Mouse (Mus musculus) R1 (cell line): ENCODE measurements at regions not wholly inside any gene's neighbourhood (a gene's known extent, or its start where the extent isn't known, plus 50 kb on each side); places are given as distances from the start of the nearest gene placed in this dataset.
"Not testable (repeated sequence)": the region's sequence is repeated elsewhere in the genome, so short reads cannot be mapped to it uniquely, and the experiment has no call there.

Experiments used
- DNase-seq: peaks from one replicate; pipeline ENCODE4 v3.0.0-alpha.2; 2018; ENCODE audit warnings: low read depth, low spot score

GRCm38 (mm10) chr3:126011269-126011668 lies 72.8 kb upstream of the Ugt8a start:
- DNase-seq = peak; percentile 26

GRCm38 (mm10) chr3:126016166-126016565 lies 77.7 kb upstream of the Ugt8a start:
- peak; percentile 65 for DNase-seq

DNA sequence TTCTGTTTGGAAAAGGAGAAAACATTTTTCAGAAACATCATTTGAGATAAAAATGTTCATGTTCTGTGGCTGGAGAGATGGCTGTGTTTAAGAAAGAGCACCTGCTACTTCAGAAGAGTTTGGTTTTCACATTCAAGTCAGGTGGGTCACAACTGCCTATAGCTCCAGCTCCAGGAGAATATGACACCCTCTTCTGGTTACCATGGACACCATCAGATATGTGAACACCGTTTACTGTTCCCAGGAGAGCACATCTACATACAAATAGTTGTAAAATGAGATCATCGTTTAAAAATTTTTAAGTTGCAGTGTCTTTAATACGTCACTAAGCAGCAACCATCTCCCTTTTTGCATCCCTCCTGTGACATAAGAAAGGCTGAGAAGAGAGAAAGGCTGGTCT lies 105.9 kb upstream of the Ugt8a start:
- DNase-seq = peak; percentile 45

- DNase-seq = no peak
These were observed 106.4 kb upstream of the Ugt8a start for GRCm38 (mm10) chr3:126044861-126045260.

DNA sequence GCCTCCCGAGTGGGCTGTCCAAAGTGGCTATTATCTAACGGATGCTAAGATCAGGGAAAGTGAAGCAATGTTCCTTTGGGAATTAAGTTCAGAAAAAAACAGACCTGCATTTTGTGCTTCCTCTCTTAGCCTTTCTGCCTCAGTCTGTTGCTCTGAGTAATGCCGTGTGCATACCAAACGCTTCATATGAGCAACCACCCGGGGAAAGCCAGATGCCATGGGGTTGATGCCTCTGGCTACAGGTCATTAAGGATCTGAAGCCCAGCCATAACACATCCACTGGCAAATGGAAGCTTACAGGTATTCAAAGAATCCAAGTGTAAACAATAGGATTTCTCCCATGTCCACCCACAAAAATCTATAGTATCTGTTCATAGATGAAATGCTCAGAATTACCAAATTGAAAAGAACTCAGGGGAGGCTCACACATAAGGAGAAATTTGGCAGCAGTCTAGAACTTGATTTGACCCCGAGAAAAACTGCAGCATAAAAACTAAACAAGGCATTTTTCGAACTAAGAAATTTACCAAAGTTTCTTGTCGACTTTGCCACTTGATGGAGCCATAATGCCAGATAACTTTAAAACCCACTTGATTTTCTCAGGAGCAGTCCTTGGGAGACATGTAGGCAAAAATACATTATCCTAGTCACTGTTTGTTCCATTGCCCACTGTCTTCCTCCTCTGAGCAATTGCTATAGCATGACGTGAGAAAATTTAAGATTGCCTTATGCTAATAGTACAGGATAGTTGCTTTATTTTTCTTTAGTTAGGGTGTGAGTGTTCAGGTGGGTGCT lies 107.8 kb upstream of the Ugt8a start:
- no peak for DNase-seq

DNA sequence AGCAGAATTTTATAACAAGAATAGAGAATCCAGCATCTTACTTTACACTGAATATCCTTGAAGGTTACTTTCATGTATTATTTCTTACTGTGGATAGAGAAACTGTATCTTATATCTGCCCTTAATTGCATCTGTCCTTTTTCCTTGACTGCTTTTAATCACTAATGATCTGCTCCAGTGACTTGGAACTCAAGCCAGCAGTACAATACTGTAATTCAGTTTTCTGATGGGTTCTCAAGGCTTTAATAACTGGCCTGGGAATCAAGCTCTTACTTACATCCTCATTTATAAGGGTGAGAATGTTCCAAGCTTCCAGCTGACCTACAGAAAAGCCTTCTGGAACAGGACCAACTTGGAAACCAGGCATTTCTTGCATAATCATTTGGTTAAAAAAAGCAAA lies 120.2 kb upstream of the Ugt8a start:
- DNase-seq = no peak

DNA sequence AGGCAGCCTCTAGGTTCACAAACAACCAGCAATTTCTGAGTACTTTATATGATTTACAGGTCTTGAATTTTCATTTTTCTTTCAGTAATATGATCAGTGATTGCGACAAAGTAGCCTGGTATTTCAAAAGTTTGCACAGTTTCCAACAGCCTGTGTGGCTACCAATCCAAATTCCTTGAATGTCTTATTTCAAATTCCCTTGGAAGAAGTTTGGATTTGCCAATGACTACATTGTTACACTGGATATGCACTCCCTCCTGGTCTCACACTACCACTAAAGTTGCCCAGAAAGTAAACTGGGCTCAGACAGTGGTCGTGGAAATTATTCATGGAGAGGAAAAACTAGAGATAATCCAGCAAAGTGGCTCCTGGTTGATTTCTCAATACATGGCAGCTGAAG lies 166.7 kb upstream of the Ugt8a start:
- DNase-seq = no peak

GRCm38 (mm10) chr3:126109371-126109770 lies 171.0 kb upstream of the Ugt8a start:
- no peak for DNase-seq

DNA sequence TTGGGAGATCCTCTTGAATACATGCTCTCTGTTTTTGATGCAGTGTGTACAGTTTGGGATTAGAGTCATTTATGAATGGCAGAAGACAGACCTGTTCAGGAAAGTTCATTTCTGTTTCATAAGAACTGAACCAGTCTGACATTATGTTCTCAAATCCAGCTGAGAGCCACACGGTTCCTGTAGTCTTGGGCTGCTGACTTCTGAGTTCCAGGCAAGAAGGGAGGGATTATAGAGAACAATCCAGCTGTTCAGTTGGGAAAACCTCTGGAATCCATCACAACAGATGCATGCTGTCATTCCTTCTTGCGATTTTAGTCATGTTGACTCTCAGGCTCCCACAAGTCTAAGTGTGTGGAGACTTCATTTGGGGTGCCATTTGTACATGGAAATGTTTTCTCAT lies 179.4 kb upstream of the Ugt8a start:
- DNase-seq = no peak

DNA sequence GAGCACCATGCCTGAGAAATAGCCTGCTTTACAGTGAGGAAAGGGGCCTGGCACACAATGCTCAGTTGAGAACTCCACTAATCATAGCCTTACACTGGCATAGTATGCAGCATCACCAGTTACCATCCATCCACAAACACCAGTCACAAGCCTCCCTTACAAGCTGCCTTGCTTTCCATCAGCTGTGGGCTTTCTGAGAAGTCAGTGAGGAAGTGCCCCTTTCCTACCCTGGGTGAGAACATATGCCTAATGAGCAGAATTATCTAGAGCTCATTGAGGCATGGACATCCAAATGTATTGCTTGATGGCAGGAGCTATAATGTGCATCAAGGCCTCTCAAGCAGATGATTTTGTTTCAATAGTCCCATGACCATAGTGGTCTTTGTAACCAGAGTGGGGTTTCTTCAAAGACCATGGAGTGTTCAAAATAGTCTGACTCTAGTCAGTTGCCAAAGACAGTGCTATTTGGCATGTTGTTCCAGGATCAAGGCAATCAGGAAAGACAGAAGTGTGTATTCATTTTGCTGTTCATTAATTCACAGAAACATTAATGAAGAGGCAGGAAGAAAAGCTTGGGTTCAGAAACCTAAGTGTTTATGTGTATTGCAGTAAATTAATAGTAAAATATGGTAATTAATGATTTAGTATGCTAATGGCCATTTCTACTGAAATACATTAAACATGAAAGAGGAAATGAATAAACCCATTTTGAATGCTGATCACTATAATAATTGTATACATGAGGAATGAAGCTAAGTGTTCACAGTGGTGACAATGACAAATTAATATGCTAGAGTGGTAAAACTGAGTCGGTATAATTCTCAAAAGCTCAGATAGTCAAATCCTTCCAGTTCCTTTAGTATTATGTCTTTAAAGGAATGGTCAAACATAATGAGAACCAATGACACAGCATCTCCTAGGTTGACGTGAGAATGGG lies 184.2 kb upstream of the Ugt8a start:
- DNase-seq = no peak

- no peak for DNase-seq
These were observed 196.9 kb upstream of the Arsj start for GRCm38 (mm10) chr3:126166542-126166941.

DNA sequence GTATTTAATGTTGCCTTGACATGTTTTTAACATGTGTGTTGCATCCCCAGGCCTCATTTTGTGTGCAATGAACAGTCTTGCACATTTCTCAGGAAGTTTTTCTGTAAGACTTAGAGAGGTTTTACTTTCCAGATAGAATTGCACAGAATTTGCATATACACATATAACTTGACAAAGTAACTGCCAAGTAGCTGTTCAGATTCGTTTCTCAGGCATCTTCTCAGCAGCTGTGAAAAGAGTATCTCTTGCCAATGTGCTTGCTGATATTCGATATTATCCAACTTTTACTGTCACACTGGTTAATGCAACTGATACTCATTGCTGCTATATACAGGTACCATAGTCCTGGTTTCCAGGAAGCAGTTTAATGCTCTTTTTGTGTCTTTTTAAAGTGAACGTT lies 154.5 kb upstream of the Arsj start:
- DNase-seq = no peak

- DNase-seq = no peak
These were observed 153.3 kb upstream of the Arsj start for GRCm38 (mm10) chr3:126210226-126210625.

DNA sequence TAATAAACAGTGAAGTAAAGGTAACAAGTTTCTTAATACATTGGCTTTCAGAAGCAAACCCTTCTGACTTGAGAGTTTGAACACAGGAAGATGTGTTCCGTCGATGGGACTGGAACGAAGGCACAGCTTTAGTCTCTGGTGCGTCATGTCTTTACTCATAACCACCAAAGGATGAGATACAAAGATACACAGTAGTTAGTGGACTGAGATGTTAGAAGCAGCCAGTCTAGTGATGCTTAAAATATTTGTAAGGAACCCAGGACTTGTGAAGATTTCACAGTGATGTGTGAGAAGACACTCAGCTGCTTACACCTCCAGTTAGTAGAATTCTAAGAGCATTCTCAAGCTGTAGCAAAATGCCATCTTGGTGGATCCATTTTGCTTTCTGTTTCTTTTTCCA lies 135.9 kb upstream of the Arsj start:
- DNase-seq = no peak

- DNase-seq = no peak
These were observed 117.7 kb upstream of the Arsj start for GRCm38 (mm10) chr3:126245834-126246233.

DNA sequence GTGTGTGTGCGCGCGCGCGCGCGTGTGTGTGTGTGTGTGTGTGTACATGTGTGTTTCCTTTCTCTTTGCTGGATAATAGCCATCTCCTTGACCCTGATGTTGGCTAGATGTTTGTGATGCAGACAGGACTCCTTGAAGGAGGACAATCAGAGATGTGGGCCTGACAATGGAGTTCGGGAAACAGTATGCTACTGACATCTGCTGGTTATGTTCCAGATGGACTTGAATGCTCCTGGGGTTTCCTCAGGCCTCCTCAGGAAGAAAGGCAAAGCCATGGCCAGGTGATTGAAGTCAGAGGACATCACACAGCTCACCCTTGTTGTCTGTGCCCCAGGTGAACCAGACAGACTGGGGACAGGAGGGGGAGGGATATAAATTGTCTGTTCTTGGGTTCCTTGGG lies 102.2 kb upstream of the Arsj start:
- DNase-seq = peak; percentile 23

DNA sequence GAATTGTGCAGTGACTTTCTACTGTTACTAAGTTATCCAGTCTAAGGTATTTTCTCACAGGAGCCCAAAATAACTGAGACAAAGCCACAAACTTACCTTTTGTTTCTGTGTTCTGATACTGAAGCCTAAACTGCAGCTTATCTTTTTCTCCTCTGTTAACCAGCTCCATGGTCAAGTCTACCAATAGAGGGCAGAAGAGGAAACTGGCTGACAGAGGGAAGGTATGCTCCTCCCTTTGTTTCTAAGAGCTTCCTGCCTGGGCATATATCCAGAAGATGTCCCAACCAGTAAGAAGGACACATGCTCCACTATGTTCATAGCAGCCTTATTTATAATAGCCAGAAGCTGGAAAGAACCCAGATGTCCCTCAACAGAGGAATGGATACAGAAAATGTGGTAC lies 91.5 kb upstream of the Arsj start:
- DNase-seq = not testable (repeated sequence)

DNA sequence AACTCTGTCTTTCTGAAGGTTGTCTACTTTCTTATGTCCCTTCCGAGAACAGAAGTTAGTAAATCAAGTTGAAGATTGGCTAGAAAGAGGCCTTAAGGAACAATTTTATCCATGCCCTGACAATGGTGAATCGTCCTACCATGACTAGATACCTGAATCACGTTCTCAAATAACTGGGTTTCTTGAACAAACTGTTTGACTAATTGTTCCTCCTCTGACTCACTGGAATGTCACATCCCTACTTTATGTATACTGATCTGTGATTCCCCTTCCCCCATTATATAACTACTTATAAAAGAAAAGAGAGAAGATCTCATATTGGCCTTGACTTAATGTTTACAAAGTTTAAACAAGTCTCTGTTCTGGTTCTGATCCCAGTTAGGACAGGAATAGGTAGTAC lies 89.9 kb upstream of the Arsj start:
- DNase-seq = no peak

GRCm38 (mm10) chr3:126276008-126276700 lies 87.3 kb upstream of the Arsj start:
- no peak for DNase-seq

DNA sequence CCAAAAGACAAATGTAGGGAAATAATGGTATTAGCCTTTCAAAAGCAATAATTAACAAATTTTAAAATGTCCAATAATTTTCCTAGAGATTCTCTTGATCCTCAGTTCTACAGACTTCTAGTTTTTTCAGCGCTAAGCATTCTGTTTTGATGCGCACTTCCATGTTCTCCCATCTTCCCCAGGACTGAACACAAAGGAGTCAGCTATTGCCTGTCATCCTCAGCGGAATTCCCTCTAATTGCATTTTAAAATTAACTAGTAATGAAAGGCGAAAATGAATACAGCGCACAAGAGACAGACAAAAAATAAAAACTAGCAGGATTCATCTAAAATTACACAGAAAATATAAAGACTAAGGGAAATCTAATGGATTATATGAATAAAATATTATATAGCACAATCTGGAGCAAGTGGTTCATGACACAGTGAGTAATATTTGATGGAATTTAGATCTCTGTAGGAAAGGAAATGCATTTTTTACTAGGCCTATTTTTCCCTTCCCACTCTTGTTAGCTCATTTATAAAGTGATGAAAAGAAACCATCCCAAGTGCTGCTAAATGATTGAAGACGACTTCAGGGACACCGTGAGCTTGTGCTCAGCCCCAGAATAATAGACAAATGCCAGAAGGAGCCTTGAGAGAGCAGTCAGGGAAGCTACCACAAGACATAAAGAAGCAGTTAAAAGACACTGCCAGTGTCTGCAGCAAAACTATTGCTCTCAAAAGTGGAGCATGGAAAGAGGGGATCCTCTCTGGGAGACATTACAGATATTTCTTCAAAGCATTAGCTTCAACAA lies 79.0 kb upstream of the Arsj start:
- no peak for DNase-seq

DNA sequence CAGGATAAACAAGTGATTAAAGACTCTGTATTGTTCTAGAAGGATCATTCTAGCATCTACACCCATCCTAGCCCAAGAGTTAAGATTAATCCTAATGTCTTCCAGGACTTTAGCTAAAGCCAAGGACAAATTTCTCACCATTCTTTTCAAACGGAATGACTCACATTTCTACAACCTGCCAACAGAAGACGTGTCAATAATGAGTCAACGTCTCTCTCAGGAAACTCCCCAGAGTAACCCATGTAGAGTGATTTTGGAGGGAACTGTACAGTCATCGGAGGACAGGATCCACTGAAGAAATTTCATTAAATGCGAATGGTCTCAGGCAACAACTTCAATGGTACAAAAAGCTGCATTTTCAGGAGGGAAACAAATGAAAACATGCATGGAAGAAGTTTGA lies 71.2 kb upstream of the Arsj start:
- no peak for DNase-seq
